Comparison of ENCODE assay signal across 12 mouse cellular contexts in the genomic region with DNA sequence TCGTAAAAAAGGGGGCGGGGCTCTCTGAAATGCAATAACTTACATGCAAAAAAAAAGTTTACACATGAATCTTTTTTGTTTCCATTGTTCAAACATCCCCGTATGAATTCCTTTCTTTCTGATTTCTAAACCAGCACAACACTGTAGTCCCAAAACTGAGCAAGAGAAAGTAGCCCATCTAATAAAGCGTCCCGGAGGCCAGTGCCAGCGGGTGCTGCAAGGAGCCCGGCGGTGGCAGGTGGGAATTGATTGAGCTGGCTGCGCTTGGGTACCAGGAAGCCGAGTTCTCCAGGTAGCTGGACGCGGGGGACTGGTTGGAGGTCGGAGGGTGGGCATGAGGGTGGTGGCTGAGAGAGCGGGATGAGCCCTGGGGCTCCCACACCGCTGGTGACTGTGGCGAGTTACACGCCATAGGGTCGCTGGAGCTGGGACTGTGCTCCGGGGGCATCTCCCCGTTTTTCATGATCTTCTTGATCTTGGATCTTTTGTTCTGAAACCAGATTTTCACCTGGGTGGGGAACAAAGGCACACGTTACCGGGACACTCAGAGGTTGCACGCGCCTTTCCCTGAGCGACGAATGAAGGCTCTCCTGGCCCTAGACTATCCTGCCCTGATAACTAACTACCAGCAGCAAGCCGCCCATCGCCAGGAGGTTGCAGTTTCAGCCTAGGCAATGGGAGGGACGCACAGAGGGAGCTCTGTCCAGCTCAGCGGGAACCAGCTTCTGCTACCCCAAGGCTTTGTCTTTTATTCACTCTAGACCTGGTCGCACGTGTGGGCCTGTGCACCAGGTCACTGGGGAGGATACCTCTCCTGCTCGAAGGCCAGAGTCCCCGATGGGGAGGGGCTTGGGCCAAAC. TPM values are rescaled to one million over a fixed set of nuclear protein-coding genes. Genes with fewer than 3 reads are reported as not detected.
DNase-seq lines count a peak whose midpoint lies in the region; ATAC-seq and TF ChIP-seq lines count a peak whose summit lies in the region.
"Had no signal": no experiment of that assay in that cellular context is flagged by ENCODE, and none has a peak within 500 bp of the region (broad histone marks: within the 10 kb centered on the region; RNA-seq: fewer than 3 reads in every experiment).

No protein-coding gene starts in this region.

- no peaks in the 10 kb centered on the region for H3K4me1 ChIP-seq in lung, embryonic 14.5 days (ENCODE audit: insufficient read depth)
- H3K4me1 ChIP-seq in lung, adult 2 months (ENCODE audit: control insufficient read depth, insufficient read depth, low read length), result no peaks in the 10 kb centered on the region
- peaks cover 60% of the 10 kb centered on the region for H3K4me1 ChIP-seq in embryonic facial prominence, embryonic 10.5 days
- H3K4me1 ChIP-seq in forebrain, postnatal 0 days (ENCODE audit: insufficient read depth), result no peaks in the 10 kb centered on the region
- H3K4me1 ChIP-seq in neural tube, embryonic 11.5 days (ENCODE audit: control insufficient read depth, insufficient read depth, low read length), result peaks cover 5% of the 10 kb centered on the region; the same call in 1 of the 2 replicates

- peaks cover 96% of the 10 kb centered on the region for H3K27me3 ChIP-seq in lung, embryonic 14.5 days (ENCODE audit: insufficient read depth, low read length)
- peaks cover 100% of the 10 kb centered on the region for H3K27me3 ChIP-seq in embryonic facial prominence, embryonic 10.5 days (replicated peaks; ENCODE audit: low read depth, poor library complexity, severe bottlenecking)
- peaks cover 40% of the 10 kb centered on the region for H3K27me3 ChIP-seq in forebrain, postnatal 0 days (ENCODE audit: insufficient read depth, low read length)
- H3K27me3 ChIP-seq in neural tube, embryonic 11.5 days (ENCODE audit: control insufficient read depth, insufficient read depth, low read length), result peaks cover 97% of the 10 kb centered on the region

- H3K4me2 ChIP-seq in lung, embryonic 14.5 days, result no peak overlapping the region
- peak overlapping the region; percentile 61 for H3K4me2 ChIP-seq in forebrain, postnatal 0 days (ENCODE audit: low read depth)
- no peak overlapping the region for H3K4me2 ChIP-seq in neural tube, embryonic 11.5 days (ENCODE audit: low read depth)
- H3K4me2 ChIP-seq: stomach, embryonic 15.5 days had no signal

- no peak for TF ChIP-seq POLR2A in lung, adult 2 months (IDR thresholded peaks at IDR 0.05; ENCODE audit: borderline replicate concordance, extremely low read depth, low read depth, low read length)

- H3K9me3 ChIP-seq in lung, embryonic 14.5 days (ENCODE audit: low read depth, low read length), result no peaks in the 10 kb centered on the region
- no peaks in the 10 kb centered on the region for H3K9me3 ChIP-seq in embryonic facial prominence, embryonic 10.5 days
- no peaks in the 10 kb centered on the region for H3K9me3 ChIP-seq in forebrain, postnatal 0 days (ENCODE audit: low read length)
- no peaks in the 10 kb centered on the region for H3K9me3 ChIP-seq in neural tube, embryonic 11.5 days (ENCODE audit: control insufficient read depth, low read length)
- H3K9me3 ChIP-seq: stomach, embryonic 15.5 days had no signal

- intact Hi-C loops in left cerebral cortex, postnatal 14 days (cut with DNase I), result loop anchor here (10.0 kb wide), 1 partner anchor 293 kb away; no protein-coding TSS in a partner anchor

- H3K4me3 ChIP-seq in lung, embryonic 14.5 days (ENCODE audit: low read depth, low read length), result no peak overlapping the region
- no peak overlapping the region for H3K4me3 ChIP-seq in lung, adult 2 months (replicated peaks; ENCODE audit: extremely low read depth, low read depth, low read length)
- H3K4me3 ChIP-seq in embryonic facial prominence, embryonic 10.5 days, result peak overlapping the region; percentile 73
- peak overlapping the region; percentile 57 for H3K4me3 ChIP-seq in forebrain, postnatal 0 days (ENCODE audit: low read depth, low read length)
- H3K4me3 ChIP-seq in neural tube, embryonic 11.5 days (ENCODE audit: low read depth, low read length), result no peak overlapping the region
- H3K4me3 ChIP-seq: stomach, embryonic 15.5 days had no signal

- TF ChIP-seq CTCF in lung, embryonic 14.5 days (IDR thresholded peaks at IDR 0.05; ENCODE audit: low read depth), result no peak
- TF ChIP-seq CTCF in lung, adult 2 months (IDR thresholded peaks at IDR 0.05; ENCODE audit: insufficient read depth, low read length), result no peak
- no peak for TF ChIP-seq CTCF in forebrain, postnatal 0 days (IDR thresholded peaks at IDR 0.05; ENCODE audit: low read depth)

- no peak overlapping the region for H3K9ac ChIP-seq in lung, embryonic 14.5 days
- peak overlapping the region; percentile 63 for H3K9ac ChIP-seq in forebrain, postnatal 0 days
- H3K9ac ChIP-seq in neural tube, embryonic 11.5 days (ENCODE audit: low read length), result no peak overlapping the region
- H3K9ac ChIP-seq: stomach, embryonic 15.5 days had no signal

- ATAC-seq in lung, embryonic 14.5 days (ENCODE audit: insufficient read depth), result peak; percentile 2; the same call in 1 of the 2 replicates
- ATAC-seq in forebrain, postnatal 0 days, result no peak
- peak; percentile 11; the same call in 1 of the 2 replicates for ATAC-seq in neural tube, embryonic 11.5 days (ENCODE audit: insufficient read depth, low FRiP score, low TSS enrichment)

- no peak for DNase-seq in lung, embryonic 14.5 days
- DNase-seq in lung, adult 2 months, result no peak
- DNase-seq in embryonic facial prominence, embryonic 10.5 days (ENCODE audit: low spot score), result peak; percentile 56
- peak; percentile 66 for DNase-seq in forebrain, postnatal 0 days
- no peak for DNase-seq in neural tube, embryonic 11.5 days (ENCODE audit: low spot score)
- no peak for DNase-seq in left cerebral cortex, postnatal 14 days (ENCODE audit: low spot score in 2 of 2)
- no peak for DNase-seq in layer of hippocampus, adult 9-10 months (ENCODE audit: low spot score)
- DNase-seq in adrenal gland, adult 2 months, result no peak
- DNase-seq: kidney, postnatal 36 days had no signal

- WGBS in lung, embryonic 14.5 days, result 4% methylated on average over 34 of the region's 34 CpGs
- 7% methylated on average over 34 of the region's 34 CpGs for WGBS in lung, adult 2 months
- WGBS in embryonic facial prominence, embryonic 10.5 days, result 7% methylated on average over 34 of the region's 34 CpGs
- 5% methylated on average over 34 of the region's 34 CpGs for WGBS in forebrain, postnatal 0 days
- 1% methylated on average over 34 of the region's 34 CpGs for WGBS in neural tube, embryonic 11.5 days

- H3K27ac ChIP-seq in lung, embryonic 14.5 days (ENCODE audit: low read depth), result no peak overlapping the region
- peak overlapping the region; percentile 93 for H3K27ac ChIP-seq in embryonic facial prominence, embryonic 10.5 days (replicated peaks)
- peak overlapping the region; percentile 89 for H3K27ac ChIP-seq in forebrain, postnatal 0 days (ENCODE audit: low read depth, low read length)
- no peak overlapping the region for H3K27ac ChIP-seq in neural tube, embryonic 11.5 days (ENCODE audit: low read depth, low read length)
- H3K27ac ChIP-seq: stomach, embryonic 15.5 days had no signal

- no peaks in the 10 kb centered on the region for H3K36me3 ChIP-seq in lung, embryonic 14.5 days (ENCODE audit: insufficient read depth)
- H3K36me3 ChIP-seq in embryonic facial prominence, embryonic 10.5 days (replicated peaks), result peaks cover 16% of the 10 kb centered on the region
- no peaks in the 10 kb centered on the region for H3K36me3 ChIP-seq in forebrain, postnatal 0 days (ENCODE audit: insufficient read depth)
- no peaks in the 10 kb centered on the region for H3K36me3 ChIP-seq in neural tube, embryonic 11.5 days (ENCODE audit: control insufficient read depth, insufficient read depth, low read length)
- H3K36me3 ChIP-seq: stomach, embryonic 15.5 days had no signal

RNA-seq across cellular contexts. Expression of a gene that starts 3.7 kb away (rescaled TPM):
- polyA plus RNA-seq in lung, embryonic 14.5 days (2014; fragmentation: Nextera tagmentation; extraction: Ambion mirVana), result 0.14 and 0.29 TPM in 2 replicates
- polyA plus RNA-seq in lung, adult 2 months (2012; rRNA removed), result not detected in 2 replicates
- 75.5 and 92.2 TPM in 2 replicates for polyA plus RNA-seq in embryonic facial prominence, embryonic 10.5 days (2016; fragmentation: Nextera tagmentation; extraction: Ambion mirVana)
- 6.5 and 12.9 TPM in 2 replicates for total RNA-seq in forebrain, postnatal 0 days (2014; rRNA removed)
- polyA plus RNA-seq in forebrain, postnatal 0 days (2015; fragmentation: Nextera tagmentation; extraction: Ambion mirVana), result 47.2 and 51.3 TPM in 2 replicates
- polyA plus RNA-seq in neural tube, embryonic 11.5 days (2014; fragmentation: Nextera tagmentation; extraction: Ambion mirVana), result 0.74 and 0.97 TPM in 2 replicates
- 1 to 10 TPM; 6.4 to 6.9 TPM for total RNA-seq in left cerebral cortex, postnatal 14 days (2021)
- under 1 TPM; 0.32 to 0.35 TPM for total RNA-seq in adrenal gland, adult 2 months (2021)
- polyA plus RNA-seq in adrenal gland, adult 2 months (2012; rRNA removed), result 0.30 and 0.48 TPM in 2 replicates

RNA-seq across cellular contexts. Expression of a gene that starts 15.1 kb away (rescaled TPM):
- polyA plus RNA-seq in lung, embryonic 14.5 days (2014; fragmentation: Nextera tagmentation; extraction: Ambion mirVana), result not detected in 2 replicates
- polyA plus RNA-seq in lung, adult 2 months (2012; rRNA removed), result not detected in 2 replicates
- 4.9 and 5.9 TPM in 2 replicates for polyA plus RNA-seq in embryonic facial prominence, embryonic 10.5 days (2016; fragmentation: Nextera tagmentation; extraction: Ambion mirVana)
- 19.7 and 28.9 TPM in 2 replicates for total RNA-seq in forebrain, postnatal 0 days (2014; rRNA removed)
- polyA plus RNA-seq in forebrain, postnatal 0 days (2015; fragmentation: Nextera tagmentation; extraction: Ambion mirVana), result 3.7 and 4.9 TPM in 2 replicates
- polyA plus RNA-seq in neural tube, embryonic 11.5 days (2014; fragmentation: Nextera tagmentation; extraction: Ambion mirVana), result not detected in 2 replicates
- total RNA-seq in left cerebral cortex, postnatal 14 days (2021), result 10 to 100 TPM in 1 of 2 experiments, 1 to 10 TPM in 1; 8.9 to 10.8 TPM
- not detected for total RNA-seq in adrenal gland, adult 2 months (2021)
- not detected in 2 replicates for polyA plus RNA-seq in adrenal gland, adult 2 months (2012; rRNA removed)
- polyA plus RNA-seq: heart, embryonic 16.5 days; liver, embryonic 16.5 days had no signal

Comparison
In these comparisons a context has a peak if more than half of its experiments do, and no peak if none do; other contexts are left out.
1. DNase-seq: peak in embryonic facial prominence, embryonic 10.5 days (single experiment) and forebrain, postnatal 0 days (single experiment); none in lung, embryonic 14.5 days (single experiment), lung, adult 2 months (single experiment), neural tube, embryonic 11.5 days (single experiment), left cerebral cortex, postnatal 14 days (0 of 2), layer of hippocampus, adult 9-10 months (single experiment) and adrenal gland, adult 2 months (single experiment).
2. H3K27ac ChIP-seq: peak in embryonic facial prominence, embryonic 10.5 days (single experiment) and forebrain, postnatal 0 days (single experiment); none in lung, embryonic 14.5 days (single experiment) and neural tube, embryonic 11.5 days (single experiment).
3. H3K4me3 ChIP-seq: peak in embryonic facial prominence, embryonic 10.5 days (single experiment) and forebrain, postnatal 0 days (single experiment); none in lung, embryonic 14.5 days (single experiment), lung, adult 2 months (single experiment) and neural tube, embryonic 11.5 days (single experiment).
4. RNA of a gene that starts 3.7 kb away (polyA plus RNA-seq): 75.5 to 92.2 TPM in embryonic facial prominence, embryonic 10.5 days and 47.2 to 51.3 TPM in forebrain, postnatal 0 days; 0.74 to 0.97 TPM in neural tube, embryonic 11.5 days, 0.30 to 0.48 TPM in adrenal gland, adult 2 months, 0.14 to 0.29 TPM in lung, embryonic 14.5 days and not detected in lung, adult 2 months; every median in the first group is over 10 times any median in the second.